Mouse (Mus musculus): ENCODE data around the gene Gsdma3. TPM values are rescaled to one million over a fixed set of nuclear protein-coding genes. Genes with fewer than 3 reads are reported as not detected.
A peak's percentile ranks its signal among the peaks of the same experiment; 100 is the strongest.
"Not testable (repeated sequence)": the region's sequence is repeated elsewhere in the genome, so short reads cannot be mapped to it uniquely, and the experiment has no call there.

Gsdma3 gene
- polyA plus RNA-seq, 1 experiment from 2014 or later, result not detected

DNA sequence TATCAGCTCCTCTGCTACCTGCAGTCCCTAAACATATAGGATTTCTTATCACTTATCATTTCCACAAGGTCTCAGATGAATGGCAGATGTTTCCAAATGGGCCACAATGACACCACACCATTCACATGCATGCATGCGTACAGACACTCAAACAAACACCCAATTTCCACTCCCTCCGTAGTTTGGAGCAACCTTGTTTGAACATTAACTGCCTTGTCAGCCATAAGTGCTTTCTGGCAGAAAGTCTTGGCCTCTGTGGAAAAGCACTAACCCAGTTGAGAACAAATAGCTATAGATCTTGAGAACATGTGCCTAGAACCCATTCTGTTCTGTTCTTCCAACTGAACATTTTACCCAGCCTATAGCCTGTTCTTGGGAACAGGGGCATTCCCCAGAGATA lies 19.8 kb downstream of the Gsdma3 start:
- no peaks in the 10 kb centered on the region for H3K27me3 ChIP-seq (replicated peaks)
- 82% methylated on average over 2 of the region's 2 CpGs for WGBS
- H3K27ac ChIP-seq, result no peak overlapping the region
- H3K9ac ChIP-seq, result no peak overlapping the region
- no peaks in the 10 kb centered on the region for H3K4me1 ChIP-seq
- H3K4me2 ChIP-seq, result no peak overlapping the region
- H3K9me3 ChIP-seq, result no peaks in the 10 kb centered on the region
- no peaks in the 10 kb centered on the region for H3K36me3 ChIP-seq (replicated peaks)
- ATAC-seq (replicated peaks), result no peak
- no peak overlapping the region for H3K4me3 ChIP-seq

- H3K4me2 ChIP-seq, result no peak within 1 kb of the TSS
- H3K9me3 ChIP-seq, result no peaks in the 10 kb centered on the region
- no peak within 1 kb of the TSS for H3K9ac ChIP-seq
- H3K36me3 ChIP-seq (replicated peaks), result no peaks in the 10 kb centered on the region
- no peaks in the 10 kb centered on the region for H3K27me3 ChIP-seq (replicated peaks)
- no peaks in the 10 kb centered on the region for H3K4me1 ChIP-seq
- no peak within 1 kb of the TSS for H3K4me3 ChIP-seq
- 67% methylated on average over 2 of the region's 2 CpGs for WGBS
- no peak within 1 kb of the TSS for H3K27ac ChIP-seq
- ATAC-seq (replicated peaks), result no peak
Observed at GRCm38 (mm10) chr11:98646459-98646858, 20.3 kb downstream of the Gsdma3 start, which contains the start of gene Gsdma2. TSS of gene Gsdma2 (plus strand) at chr11:98646759.

DNA sequence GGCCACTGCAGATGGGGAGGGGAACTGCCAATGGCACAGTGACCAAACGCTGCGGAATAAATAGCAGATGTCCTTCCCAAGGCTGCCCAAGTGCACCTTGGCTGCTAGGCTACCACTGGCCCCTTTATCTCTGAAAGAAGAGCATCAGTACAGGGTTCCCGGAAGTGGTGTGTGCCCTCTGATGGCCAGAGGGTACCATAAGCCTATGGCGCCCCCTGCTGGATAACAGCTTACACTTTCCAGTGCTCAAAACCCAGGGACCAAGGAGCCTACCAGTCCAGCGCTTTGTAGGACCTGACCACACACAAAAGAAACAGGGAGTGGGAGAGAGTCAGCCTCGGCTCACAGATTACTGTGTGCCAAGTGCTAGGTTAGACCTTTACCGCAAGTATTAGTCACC lies 28.9 kb downstream of the Gsdma3 start:
- H3K27me3 ChIP-seq (replicated peaks); H3K4me3 ChIP-seq; H3K9me3 ChIP-seq; ATAC-seq (replicated peaks); H3K36me3 ChIP-seq (replicated peaks); H3K4me1 ChIP-seq; H3K9ac ChIP-seq; H3K4me2 ChIP-seq; H3K27ac ChIP-seq: not testable (repeated sequence)
- 15% methylated on average over 7 of the region's 7 CpGs for WGBS

- no peaks in the 10 kb centered on the region for H3K27me3 ChIP-seq (replicated peaks)
- WGBS, result 12% methylated on average over 6 of the region's 6 CpGs
- H3K9me3 ChIP-seq, result no peaks in the 10 kb centered on the region
- H3K36me3 ChIP-seq (replicated peaks), result no peaks in the 10 kb centered on the region
- H3K9ac ChIP-seq, result no peak overlapping the region
- H3K4me2 ChIP-seq, result peak overlapping the region; percentile 37; the same call in 1 of the 2 replicates
- H3K27ac ChIP-seq, result no peak overlapping the region
- H3K4me3 ChIP-seq, result no peak overlapping the region
- ATAC-seq (replicated peaks), result 0 out of 2 replicates have a peak, but pooled peaks have one; percentile 39
- H3K4me1 ChIP-seq, result 0 out of 2 replicates have a peak, but pooled peaks cover 3% of the 10 kb centered on the region
Observed at GRCm38 (mm10) chr11:98660517-98660916, 34.4 kb downstream of the Gsdma3 start.

GRCm38 (mm10) chr11:98664091-98664490 lies 37.9 kb downstream of the Gsdma3 start, which contains the start of gene Gsdma:
TSS of gene Gsdma (plus strand) at chr11:98664351.
- 0 out of 2 replicates have a peak, but pooled peaks cover 3% of the 10 kb centered on the region for H3K4me1 ChIP-seq

DNA sequence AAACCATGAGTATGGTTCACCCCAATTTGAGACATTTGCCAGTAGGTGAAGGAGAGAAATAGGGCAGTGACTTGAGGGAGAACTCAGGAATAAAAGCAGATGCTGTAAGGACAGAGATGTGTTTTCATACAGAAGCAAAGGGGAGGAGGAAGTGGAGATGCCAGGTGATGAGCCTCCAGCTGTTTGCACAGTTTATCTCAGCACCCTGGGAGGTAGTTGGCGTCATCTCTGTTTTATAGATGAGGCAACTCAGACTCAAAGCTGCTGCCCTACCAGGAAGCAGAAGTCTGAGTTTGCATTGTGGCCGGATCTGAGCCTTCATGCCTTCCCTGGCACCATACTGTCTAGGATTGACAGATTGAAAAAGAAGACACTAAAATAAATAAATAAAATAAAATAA lies 42.8 kb downstream of the Gsdma3 start:
- no peaks in the 10 kb centered on the region; the same call in none of the 2 replicates for H3K27me3 ChIP-seq (replicated peaks)
- no peaks in the 10 kb centered on the region for H3K4me1 ChIP-seq
- no peak overlapping the region for H3K9ac ChIP-seq
- ATAC-seq (replicated peaks), result no peak
- no peak overlapping the region for H3K27ac ChIP-seq
- H3K4me3 ChIP-seq, result no peak overlapping the region
- no peaks in the 10 kb centered on the region for H3K9me3 ChIP-seq
- H3K4me2 ChIP-seq, result no peak overlapping the region
- 64% methylated on average over 2 of the region's 2 CpGs for WGBS
- no peaks in the 10 kb centered on the region for H3K36me3 ChIP-seq (replicated peaks)

More at GRCm38 (mm10) chr11:98664091-98664490, 37.9 kb downstream of the Gsdma3 start, which contains the start of gene Gsdma:
- no peak within 1 kb of the TSS for H3K4me2 ChIP-seq
- H3K27ac ChIP-seq, result no peak within 1 kb of the TSS
- H3K27me3 ChIP-seq (replicated peaks), result no peaks in the 10 kb centered on the region
- no peaks in the 10 kb centered on the region for H3K36me3 ChIP-seq (replicated peaks)
- no peak within 1 kb of the TSS for H3K9ac ChIP-seq
- no peaks in the 10 kb centered on the region for H3K9me3 ChIP-seq
- ATAC-seq (replicated peaks), result no peak
- WGBS, result 32% methylated on average over 4 of the region's 4 CpGs
- no peak within 1 kb of the TSS for H3K4me3 ChIP-seq

DNA sequence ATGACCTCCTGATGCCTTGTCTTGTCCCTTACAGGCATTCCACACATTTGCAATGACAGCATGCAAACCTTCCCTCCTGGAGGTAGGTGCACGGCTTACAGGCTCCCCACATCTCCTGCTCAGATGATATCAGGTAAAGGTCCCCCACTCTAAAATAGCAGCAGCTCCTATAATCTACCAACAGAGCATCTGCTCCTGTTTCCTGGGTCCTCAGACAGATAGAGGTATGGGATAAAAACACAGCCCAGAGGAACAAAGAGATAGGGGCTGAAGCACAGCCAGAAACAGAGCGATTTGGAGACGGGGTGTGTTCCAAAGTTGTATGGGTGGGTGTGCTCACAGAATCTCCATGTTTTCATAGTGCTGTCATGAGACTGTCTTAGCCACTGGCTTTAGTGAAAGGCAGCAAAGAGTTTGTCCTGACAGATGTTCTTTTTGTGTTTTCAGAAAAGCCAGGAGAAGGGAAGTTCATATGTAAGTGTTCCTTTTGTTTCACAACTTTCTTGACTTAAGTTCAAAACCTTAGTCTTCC lies 45.2 kb downstream of the Gsdma3 start:
- Histone ChIP-seq H3K27me3 (replicated peaks) (no peaks in the 10 kb centered on the region; the same call in none of the 2 replicates), H3K4me3 (no peak overlapping the region), H3K9me3 (no peaks in the 10 kb centered on the region), H3K27ac (no peak overlapping the region), H3K9ac (no peak overlapping the region), H3K4me1 (no peaks in the 10 kb centered on the region), H3K36me3 (replicated peaks) (no peaks in the 10 kb centered on the region), H3K4me2 (no peak overlapping the region)
- WGBS, result 76% methylated on average over 3 of the region's 3 CpGs
- no peak for ATAC-seq (replicated peaks)

- Histone ChIP-seq H3K4me3 (no peak overlapping the region), H3K27me3 (replicated peaks) (no peaks in the 10 kb centered on the region; the same call in none of the 2 replicates), H3K27ac (no peak overlapping the region), H3K9me3 (no peaks in the 10 kb centered on the region), H3K4me1 (no peaks in the 10 kb centered on the region), H3K9ac (no peak overlapping the region), H3K4me2 (no peak overlapping the region), H3K36me3 (replicated peaks) (no peaks in the 10 kb centered on the region)
- ATAC-seq (replicated peaks), result no peak
- 58% methylated on average over 5 of the region's 5 CpGs for WGBS
Observed at GRCm38 (mm10) chr11:98671857-98672256, 45.7 kb downstream of the Gsdma3 start.

DNA sequence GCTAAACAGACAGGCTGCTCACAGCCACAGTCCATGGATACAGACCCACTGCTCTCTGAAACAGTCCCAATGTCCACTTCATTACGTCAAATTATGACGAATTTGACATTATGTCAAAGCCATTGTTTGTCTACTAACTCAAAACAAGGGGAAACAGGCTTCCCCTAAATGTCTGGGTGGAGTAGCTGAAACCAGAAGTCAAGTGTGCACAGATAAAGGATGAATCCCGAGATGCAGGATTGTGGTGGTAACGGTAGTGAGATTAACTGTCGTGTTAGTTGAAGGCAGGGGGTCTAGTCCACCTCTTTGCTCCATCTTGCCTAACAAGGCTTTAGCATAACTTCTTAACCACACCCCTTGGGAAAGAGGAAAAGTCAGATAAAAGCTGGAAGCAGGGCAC lies 46.3 kb downstream of the Gsdma3 start:
- no peak for ATAC-seq (replicated peaks)
- no peaks in the 10 kb centered on the region for H3K4me1 ChIP-seq
- no peak overlapping the region for H3K4me3 ChIP-seq
- H3K9me3 ChIP-seq, result no peaks in the 10 kb centered on the region
- H3K36me3 ChIP-seq (replicated peaks), result no peaks in the 10 kb centered on the region
- no peak overlapping the region for H3K4me2 ChIP-seq
- no peak overlapping the region for H3K27ac ChIP-seq
- WGBS, result 87% methylated on average over 5 of the region's 5 CpGs
- H3K9ac ChIP-seq, result no peak overlapping the region
- H3K27me3 ChIP-seq (replicated peaks), result no peaks in the 10 kb centered on the region; the same call in none of the 2 replicates

GRCm38 (mm10) chr11:98673136-98673535 lies 47.0 kb downstream of the Gsdma3 start:
- WGBS, result 5% methylated on average over 7 of the region's 7 CpGs
- not testable (repeated sequence) for H3K9ac ChIP-seq; H3K27me3 ChIP-seq (replicated peaks); H3K36me3 ChIP-seq (replicated peaks); H3K4me3 ChIP-seq; H3K4me1 ChIP-seq; ATAC-seq (replicated peaks); H3K9me3 ChIP-seq; H3K27ac ChIP-seq
- 0 out of 2 replicates have a peak overlapping the region, but pooled peaks have one; percentile 14 for H3K4me2 ChIP-seq

DNA sequence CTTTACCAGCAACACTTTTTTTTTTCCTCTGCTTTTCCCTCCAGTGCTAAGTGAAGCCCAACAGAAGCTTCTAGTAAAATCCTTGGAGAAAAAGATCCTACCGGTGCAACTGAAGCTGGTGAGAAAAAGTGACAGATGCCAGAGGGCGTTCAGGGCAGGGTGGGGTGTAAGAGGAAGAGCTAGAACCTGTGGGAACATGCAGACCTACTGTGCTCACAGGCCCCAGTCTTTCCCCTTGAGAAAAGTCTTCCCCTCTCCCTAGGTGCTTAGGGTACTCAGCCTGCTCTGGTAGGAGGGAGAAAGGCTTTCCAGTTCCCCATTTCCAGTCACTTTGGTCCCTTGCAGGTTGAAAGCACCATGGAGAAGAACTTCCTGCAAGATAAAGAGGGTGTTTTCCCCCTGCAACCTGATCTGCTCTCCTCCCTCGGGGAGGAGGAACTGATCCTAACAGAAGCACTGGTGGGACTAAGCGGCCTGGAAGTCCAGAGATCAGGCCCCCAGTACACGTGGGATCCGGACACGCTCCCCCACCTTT lies 49.7 kb downstream of the Gsdma3 start:
- WGBS, result 50% methylated on average over 7 of the region's 7 CpGs
- no peak overlapping the region for H3K9ac ChIP-seq

GRCm38 (mm10) chr11:98680023-98680422 lies 53.9 kb downstream of the Gsdma3 start:
- peaks cover 18% of the 10 kb centered on the region for H3K4me1 ChIP-seq
- H3K36me3 ChIP-seq (replicated peaks), result no peaks in the 10 kb centered on the region
- no peak for ATAC-seq (replicated peaks)
- no peak overlapping the region for H3K9ac ChIP-seq
- no peaks in the 10 kb centered on the region for H3K27me3 ChIP-seq (replicated peaks)
- H3K4me2 ChIP-seq, result no peak overlapping the region
- H3K4me3 ChIP-seq, result no peak overlapping the region
- 97% methylated on average over 1 of the region's 1 CpGs for WGBS
- no peaks in the 10 kb centered on the region for H3K9me3 ChIP-seq
- no peak overlapping the region for H3K27ac ChIP-seq

More for the DNA sequence above, 49.7 kb downstream of the Gsdma3 start:
- no peaks in the 10 kb centered on the region for H3K36me3 ChIP-seq (replicated peaks)
- H3K9me3 ChIP-seq, result no peaks in the 10 kb centered on the region
- no peak overlapping the region for H3K4me3 ChIP-seq
- no peaks in the 10 kb centered on the region; the same call in 1 of the 2 replicates for H3K27me3 ChIP-seq (replicated peaks)
- H3K4me2 ChIP-seq, result no peak overlapping the region
- H3K27ac ChIP-seq, result no peak overlapping the region
- ATAC-seq (replicated peaks), result no peak
- H3K4me1 ChIP-seq, result no peaks in the 10 kb centered on the region

DNA sequence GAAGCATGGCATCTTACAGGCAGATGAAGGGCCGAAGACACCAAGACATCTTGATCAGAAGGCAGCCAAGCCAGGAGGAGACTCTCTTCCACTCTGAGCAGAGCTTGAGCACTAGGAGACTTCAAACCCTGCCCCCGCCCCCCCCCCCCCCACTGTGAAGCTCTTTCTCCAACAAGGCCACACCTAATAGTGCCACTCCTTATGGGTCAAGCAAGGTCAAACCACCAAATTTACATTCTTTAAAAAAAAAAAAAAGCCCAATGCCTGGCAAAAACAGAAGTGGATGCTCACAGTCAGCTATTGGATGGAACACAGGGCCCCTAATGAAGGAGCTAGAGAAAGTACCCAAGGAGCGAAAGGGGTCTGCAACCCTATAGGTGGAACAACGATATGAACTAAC lies 54.4 kb downstream of the Gsdma3 start:
- not testable (repeated sequence) for H3K4me2 ChIP-seq; H3K4me3 ChIP-seq; H3K27me3 ChIP-seq (replicated peaks); H3K9ac ChIP-seq; H3K36me3 ChIP-seq (replicated peaks); H3K27ac ChIP-seq; ATAC-seq (replicated peaks); H3K9me3 ChIP-seq
- H3K4me1 ChIP-seq, result peaks cover 18% of the 10 kb centered on the region
- WGBS, result 88% methylated on average over 4 of the region's 4 CpGs

All from midbrain, embryonic 15.5 days (tissue).